21 mouse cellular contexts compared by ENCODE assay signal in the genomic region with DNA sequence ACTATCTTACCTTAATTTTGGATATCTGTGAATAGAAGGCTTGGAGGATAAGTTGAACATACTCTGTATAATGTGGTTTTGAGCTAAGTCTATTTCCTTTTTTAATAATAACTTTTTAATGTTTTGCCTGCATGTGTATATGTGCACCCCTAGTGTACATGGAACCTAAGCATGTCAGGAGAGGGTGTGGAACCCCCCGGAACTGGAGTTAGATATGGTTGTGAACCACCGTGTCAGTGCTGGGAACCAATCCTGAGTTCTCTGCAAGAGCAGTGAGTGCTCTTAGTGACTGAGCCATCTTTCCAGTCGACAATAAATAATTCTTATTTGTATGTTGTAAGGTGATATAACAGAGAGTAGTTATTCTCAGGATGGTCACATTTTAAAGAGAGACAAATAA. TPM values are rescaled to one million over a fixed set of nuclear protein-coding genes. Genes with fewer than 3 reads are reported as not detected.
A peak's percentile ranks its signal among the peaks of the same experiment; 100 is the strongest.
DNase-seq lines count a peak whose midpoint lies in the region; ATAC-seq and TF ChIP-seq lines count a peak whose summit lies in the region.
"Had no signal": no experiment of that assay in that cellular context is flagged by ENCODE, and none has a peak within 500 bp of the region (broad histone marks: within the 10 kb centered on the region; RNA-seq: fewer than 3 reads in every experiment).

No protein-coding gene starts in this region.

- peak overlapping the region; percentile 28 for H3K9ac ChIP-seq in MEL (ENCODE audit: control insufficient read depth, low read depth, low read length, poor library complexity, severe bottlenecking)
- peak overlapping the region; percentile 35; the same call in 1 of the 2 replicates for H3K9ac ChIP-seq in liver, embryonic 11.5 days (ENCODE audit: low read depth, low read length)
- peak overlapping the region; percentile 62 for H3K9ac ChIP-seq in liver, embryonic 15.5 days
- H3K9ac ChIP-seq: embryonic facial prominence, embryonic 12.5 days; heart, embryonic 13.5 days; hindbrain, embryonic 12.5 days had no signal

- H3K27me3 ChIP-seq in MEL (ENCODE audit: control insufficient read depth in 1 of 2, insufficient read depth in 2 of 2, low read length in 2 of 2), result no peaks in the 10 kb centered on the region
- H3K27me3 ChIP-seq in liver, embryonic 11.5 days (replicated peaks; ENCODE audit: control insufficient read depth, insufficient read depth, low read length), result no peaks in the 10 kb centered on the region
- H3K27me3 ChIP-seq in liver, embryonic 15.5 days, result no peaks in the 10 kb centered on the region
- H3K27me3 ChIP-seq: embryonic facial prominence, embryonic 12.5 days; heart, embryonic 13.5 days; hindbrain, embryonic 12.5 days had no signal

- DNase-seq in MEL (ENCODE audit: low read depth, low spot score), result peak; percentile 20
- no peak for DNase-seq in liver, embryonic 11.5 days (ENCODE audit: low spot score)
- no peak for DNase-seq in kidney, postnatal 36 days
- no peak for DNase-seq in kidney, postnatal 14 days
- DNase-seq: adrenal gland, adult 8-10 months; cerebellum, adult 11-12 months; cerebellum, adult 9-10 months; cerebellum, postnatal 25 days; gastrocnemius, postnatal 10 days; heart, adult 2 months; heart, postnatal 4 days had no signal

- H3K36me3 ChIP-seq in MEL (ENCODE audit: control insufficient read depth in 1 of 2, insufficient read depth in 2 of 2, low read length in 2 of 2), result peaks cover 0 to 35% of the 10 kb centered on the region in 2 experiments; a peak in 2 of 4 replicates
- no peaks in the 10 kb centered on the region for H3K36me3 ChIP-seq in liver, embryonic 11.5 days (ENCODE audit: control insufficient read depth, insufficient read depth, low read length)
- no peaks in the 10 kb centered on the region for H3K36me3 ChIP-seq in liver, embryonic 15.5 days (replicated peaks)
- H3K36me3 ChIP-seq: embryonic facial prominence, embryonic 12.5 days; forebrain, embryonic 10.5 days had no signal

- H3K27ac ChIP-seq in MEL (ENCODE audit: control insufficient read depth, low read depth, low read length), result peak overlapping the region; percentile 18; the same call in 1 of the 2 replicates
- H3K27ac ChIP-seq in liver, embryonic 11.5 days (ENCODE audit: low read depth, low read length), result peak overlapping the region; percentile 82
- peak overlapping the region; percentile 90 for H3K27ac ChIP-seq in liver, embryonic 15.5 days (replicated peaks)
- H3K27ac ChIP-seq: embryonic facial prominence, embryonic 12.5 days; heart, adult 2 months; heart, embryonic 13.5 days; hindbrain, embryonic 12.5 days had no signal

- WGBS in liver, embryonic 11.5 days, result 61% methylated on average over 3 of the region's 3 CpGs
- WGBS in liver, embryonic 15.5 days (ENCODE audit: insufficient replicate concordance), result 35% methylated on average over 3 of the region's 3 CpGs

- ATAC-seq in erythroblast, adult 5-6 weeks (replicated peaks; ENCODE audit: low FRiP score, poor library complexity, severe bottlenecking), result peak; percentile 26
- peak; percentile 52; the same call in 1 of the 2 replicates for ATAC-seq in liver, embryonic 11.5 days (replicated peaks; ENCODE audit: low FRiP score)
- peak; percentile 65 for ATAC-seq in liver, embryonic 15.5 days (ENCODE audit: insufficient read depth)
- ATAC-seq in monocyte, adult 5-6 weeks (replicated peaks; ENCODE audit: insufficient number of reproducible peaks, low FRiP score, low TSS enrichment, poor library complexity, severe bottlenecking), result no peak
- ATAC-seq: forebrain, embryonic 14.5 days; hindbrain, embryonic 16.5 days; inflammation-experienced regulatory T-cells, adult 6 months had no signal

- no peak overlapping the region; a peak in 1 of 4 replicates for H3K4me3 ChIP-seq in MEL (ENCODE audit: control insufficient read depth in 1 of 2, insufficient read depth in 1 of 2, low read depth in 2 of 2, low read length in 2 of 2)
- no peak overlapping the region for H3K4me3 ChIP-seq in liver, embryonic 11.5 days (ENCODE audit: low read depth, low read length)
- H3K4me3 ChIP-seq in liver, embryonic 15.5 days (replicated peaks), result 0 out of 2 replicates have a peak overlapping the region, but pooled peaks have one; percentile 39
- H3K4me3 ChIP-seq: embryonic facial prominence, embryonic 12.5 days; forebrain, embryonic 10.5 days; heart, adult 2 months; heart, embryonic 13.5 days; hindbrain, embryonic 12.5 days had no signal

- H3K79me2 ChIP-seq in MEL (ENCODE audit: control insufficient read depth, insufficient read depth, low read length, poor library complexity), result no peaks in the 10 kb centered on the region

- no peak for TF ChIP-seq RAD21 in MEL (IDR thresholded peaks at IDR 0.05; ENCODE audit: low read depth, low read length)

- no peak for TF ChIP-seq CTCF in MEL (IDR thresholded peaks at IDR 0.05 in 2 of 3, conservative IDR thresholded peaks at IDR 0.05 in 1 of 3; ENCODE audit: control insufficient read depth in 1 of 3, insufficient read depth in 1 of 3, low read depth in 2 of 3, low read length in 3 of 3, poor library complexity in 1 of 3, severe bottlenecking in 1 of 3)

- TF ChIP-seq POLR2A in MEL (IDR thresholded peaks at IDR 0.05; ENCODE audit: control insufficient read depth in 1 of 2, insufficient read depth in 1 of 2, low read depth in 1 of 2, low read length in 2 of 2, poor library complexity in 1 of 2), result no peak

- peaks cover 13 to 24% of the 10 kb centered on the region in 2 experiments for H3K4me1 ChIP-seq in MEL (ENCODE audit: control insufficient read depth in 1 of 2, insufficient read depth in 2 of 2, low read length in 2 of 2)
- H3K4me1 ChIP-seq in liver, embryonic 11.5 days (replicated peaks; ENCODE audit: control insufficient read depth, insufficient read depth, low read length), result peaks cover 6% of the 10 kb centered on the region; the same call in 1 of the 2 replicates
- peaks cover 58% of the 10 kb centered on the region for H3K4me1 ChIP-seq in liver, embryonic 15.5 days (replicated peaks)
- H3K4me1 ChIP-seq: embryonic facial prominence, embryonic 12.5 days; forebrain, embryonic 10.5 days; heart, embryonic 13.5 days; hindbrain, embryonic 12.5 days had no signal

- TF ChIP-seq EP300 in MEL (IDR thresholded peaks at IDR 0.05; ENCODE audit: low read depth in 1 of 2, low read length in 2 of 2), result no peak

- peak overlapping the region; percentile 60 for H3K4me2 ChIP-seq in liver, embryonic 11.5 days
- H3K4me2 ChIP-seq in liver, embryonic 15.5 days, result peak overlapping the region; percentile 66
- H3K4me2 ChIP-seq: embryonic facial prominence, embryonic 12.5 days; hindbrain, embryonic 12.5 days had no signal

- H3K9me3 ChIP-seq in MEL (replicated peaks; ENCODE audit: insufficient read depth, low read length), result no peaks in the 10 kb centered on the region
- no peaks in the 10 kb centered on the region for H3K9me3 ChIP-seq in liver, embryonic 11.5 days (ENCODE audit: control insufficient read depth, low read length)
- no peaks in the 10 kb centered on the region for H3K9me3 ChIP-seq in liver, embryonic 15.5 days (replicated peaks)
- H3K9me3 ChIP-seq: embryonic facial prominence, embryonic 12.5 days; forebrain, embryonic 10.5 days; heart, embryonic 13.5 days; hindbrain, embryonic 12.5 days had no signal

TF ChIP-seq in MEL, 35 proteins besides CTCF, POLR2A, EP300 and RAD21:
- no peak for TF ChIP-seq KAT2A (conservative IDR thresholded peaks at IDR 0.05; ENCODE audit: low read depth, low read length)
- no peak for TF ChIP-seq MYC (IDR thresholded peaks at IDR 0.05; ENCODE audit: low read depth, low read length)
- no peak for TF ChIP-seq ETS1 (IDR thresholded peaks at IDR 0.05; ENCODE audit: low read depth, low read length)
- no peak for TF ChIP-seq MAZ (IDR thresholded peaks at IDR 0.05; ENCODE audit: low read depth, low read length)
- TF ChIP-seq USF1 (IDR thresholded peaks at IDR 0.05; ENCODE audit: low read depth, low read length), result no peak
- TF ChIP-seq ZNF384 (IDR thresholded peaks at IDR 0.05; ENCODE audit: low read depth, low read length), result no peak
- no peak for TF ChIP-seq NELFE (IDR thresholded peaks at IDR 0.05; ENCODE audit: low read depth, low read length)
- TF ChIP-seq CHD2 (IDR thresholded peaks at IDR 0.05; ENCODE audit: low read length), result no peak
- TF ChIP-seq USF2 (IDR thresholded peaks at IDR 0.05; ENCODE audit: borderline replicate concordance in 1 of 2, insufficient read depth in 1 of 2, low read depth in 1 of 2, low read length in 2 of 2), result no peak
- TF ChIP-seq E2F4 (IDR thresholded peaks at IDR 0.05; ENCODE audit: borderline replicate concordance, low read depth, low read length), result no peak
- TF ChIP-seq GABPA (IDR thresholded peaks at IDR 0.05; ENCODE audit: low read depth, low read length), result no peak
- TF ChIP-seq ELF1 (IDR thresholded peaks at IDR 0.05; ENCODE audit: low read depth, low read length), result no peak
- TF ChIP-seq CHD1 (IDR thresholded peaks at IDR 0.05; ENCODE audit: low read depth, low read length), result no peak

RNA-seq across cellular contexts. Expression of a gene that starts 49.4 kb away (rescaled TPM):
- total RNA-seq in MEL (2012; rRNA removed), result 8.0 and 8.2 TPM in 2 replicates
- 10 to 100 TPM in 1 of 2 experiments, 1 to 10 TPM in 1; 7.8 to 13.9 TPM for polyA plus RNA-seq in MEL (2012; ENCODE audit: insufficient read depth in 1 of 2, insufficient read length in 2 of 2, low read depth in 1 of 2, low replicate concordance in 2 of 2, missing spikeins in 1 of 2)
- 138 and 146 TPM in 2 replicates for total RNA-seq in erythroblast, adult 5-6 weeks (2015; ENCODE audit: low replicate concordance)
- 214 and 245 TPM in 2 replicates for total RNA-seq in erythroblast, adult 5-6 weeks (2017; ENCODE audit: low replicate concordance)
- 17.7 and 18.5 TPM in 2 replicates for polyA plus RNA-seq in liver, embryonic 11.5 days (2014; fragmentation: Nextera tagmentation; extraction: Ambion mirVana)
- 18.3 and 20.8 TPM in 2 replicates for polyA plus RNA-seq in liver, embryonic 15.5 days (2015; fragmentation: Nextera tagmentation; extraction: Ambion mirVana)
- total RNA-seq in monocyte, adult 5-6 weeks (2017), result 42.3 to 110 TPM (median 48.2 TPM) in 3 replicates

Comparison
In these comparisons a context has a peak if more than half of its experiments do, and no peak if none do; other contexts are left out.
1. H3K27ac ChIP-seq: peak in every context shown above with its lines; median percentile 90 in liver, embryonic 15.5 days; 82 in liver, embryonic 11.5 days; 18 in MEL.